8 mouse cellular contexts compared by ENCODE assay signal in the genomic region with DNA sequence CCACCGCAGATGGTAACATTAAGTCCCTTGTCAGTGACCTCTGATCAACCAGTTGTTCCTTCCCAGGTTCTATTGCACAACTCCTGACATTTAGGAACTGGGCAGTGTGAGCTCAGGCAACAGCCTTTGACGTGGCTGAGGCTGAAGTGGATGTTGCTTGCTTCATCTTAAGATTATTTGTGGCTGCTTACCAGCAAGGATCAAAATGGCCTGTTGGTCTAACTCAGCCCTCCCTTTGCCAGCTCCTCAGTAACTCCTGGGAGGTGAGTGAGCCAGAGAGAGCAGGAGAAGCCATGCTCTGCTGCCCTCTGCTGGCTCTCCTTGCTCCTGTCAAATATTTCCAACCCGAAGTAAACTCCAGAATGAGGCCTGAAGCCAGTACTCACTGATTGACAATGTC.
DNase-seq lines count a peak whose midpoint lies in the region; ATAC-seq and TF ChIP-seq lines count a peak whose summit lies in the region.

No protein-coding gene starts in this region.

- DNase-seq in ES-E14 (ENCODE audit: low read depth, low spot score) = peak; percentile 64
- DNase-seq in c-Kit-positive CD71-negative TER-119-negative erythroid progenitor cells, embryonic 14.5 days (ENCODE audit: low read depth) = peak; percentile 50
- peak; percentile 82 for DNase-seq in forebrain, embryonic 11.5 days (ENCODE audit: low spot score)
- DNase-seq in heart, postnatal 25 days (ENCODE audit: low spot score) = peak; percentile 50
- peak; percentile 25 to 57 for DNase-seq in layer of hippocampus, adult 8-10 months (ENCODE audit: low spot score in 2 of 2)
- peak; percentile 82 for DNase-seq in lung, postnatal 10 days
- DNase-seq in retina, embryonic 14.5 days (ENCODE audit: low spot score) = peak; percentile 85
- peak; percentile 90 for DNase-seq in thymus, postnatal 4 days

- intact Hi-C loops in heart, postnatal 25 days (cut with DNase I) = loop anchor here (1.0 kb wide), 1 partner anchor 258 kb away; no protein-coding TSS in a partner anchor

- H3K9ac ChIP-seq in ES-E14 (ENCODE audit: insufficient read depth, low read depth, low read length, poor library complexity, severe bottlenecking) = no peak overlapping the region
- no peak overlapping the region for H3K9ac ChIP-seq in forebrain, embryonic 11.5 days (ENCODE audit: low read length)

- H3K9me3 ChIP-seq in ES-E14 (ENCODE audit: control insufficient read depth, insufficient read depth, low read depth, low read length) = no peaks in the 10 kb centered on the region
- H3K9me3 ChIP-seq in forebrain, embryonic 11.5 days (ENCODE audit: control insufficient read depth, low read length) = peaks cover 4% of the 10 kb centered on the region; the same call in 1 of the 2 replicates

- 0 out of 2 replicates have a peak, but pooled peaks have one; percentile 30 for ATAC-seq in forebrain, embryonic 11.5 days (replicated peaks; ENCODE audit: low FRiP score)

- no peaks in the 10 kb centered on the region for H3K36me3 ChIP-seq in ES-E14 (ENCODE audit: control insufficient read depth, insufficient read depth, low read length, poor library complexity, severe bottlenecking)
- H3K36me3 ChIP-seq in forebrain, embryonic 11.5 days (ENCODE audit: control insufficient read depth, insufficient read depth, low read length) = no peaks in the 10 kb centered on the region

- in situ Hi-C loops in ES-E14 (cut with MboI; ENCODE audit: low sequenced_read_pairs in 2 of 2, unreplicated experiment in 2 of 2) = loop anchor here in 1 of 2 experiments (10.0 to 25.0 kb wide), 2 partner anchors 255 to 743 kb away; no protein-coding TSS in a partner anchor

- WGBS in forebrain, embryonic 11.5 days = 38% methylated on average over 3 of the region's 3 CpGs

- H3K4me2 ChIP-seq in forebrain, embryonic 11.5 days (ENCODE audit: low read depth, low read length, severe bottlenecking) = no peak overlapping the region

- no peaks in the 10 kb centered on the region for H3K4me1 ChIP-seq in ES-E14 (ENCODE audit: control insufficient read depth in 2 of 2, insufficient read depth in 2 of 2, low read length in 2 of 2, poor library complexity in 1 of 2)
- no peaks in the 10 kb centered on the region for H3K4me1 ChIP-seq in forebrain, embryonic 11.5 days (replicated peaks; ENCODE audit: control insufficient read depth, insufficient read depth, low read length)

- H3K27me3 ChIP-seq in forebrain, embryonic 11.5 days (ENCODE audit: control insufficient read depth, insufficient read depth, low read length) = no peaks in the 10 kb centered on the region

- no peak overlapping the region for H3K27ac ChIP-seq in ES-E14 (ENCODE audit: insufficient read depth, low read depth, low read length, poor library complexity, severe bottlenecking)
- H3K27ac ChIP-seq in forebrain, embryonic 11.5 days (ENCODE audit: low read depth, low read length) = no peak overlapping the region

- H3K4me3 ChIP-seq in ES-E14 (ENCODE audit: insufficient read depth in 1 of 2, low read depth in 1 of 2, low read length in 2 of 2, poor library complexity in 1 of 2, severe bottlenecking in 1 of 2) = no peak overlapping the region
- H3K4me3 ChIP-seq in forebrain, embryonic 11.5 days (ENCODE audit: low read depth, low read length) = no peak overlapping the region

TF ChIP-seq in ES-E14, 5 proteins besides CTCF, POLR2A, EP300 and RAD21:
- TF ChIP-seq ZC3H11A (IDR thresholded peaks at IDR 0.05; ENCODE audit: borderline replicate concordance, low read depth, low read length) (peak; percentile 94), HCFC1 (IDR thresholded peaks at IDR 0.05; ENCODE audit: borderline replicate concordance, insufficient read depth, low read length) (no peak)
TF ChIP-seq in ES-E14: peak in this region for 1.
